In genomic region chr10:16469711-16470110, GRCm38 (mm10) we compare ENCODE assay signal across 18 mouse cellular contexts.
"Had no signal": no experiment of that assay in that cellular context is flagged by ENCODE, and none has a peak within 500 bp of the region (broad histone marks: within the 10 kb centered on the region; RNA-seq: fewer than 3 reads in every experiment).

No protein-coding gene starts in this region.

- H3K4me3 ChIP-seq: midbrain, embryonic 10.5 days; midbrain, embryonic 12.5 days; myocyte; neural tube, embryonic 13.5 days; neural tube, embryonic 15.5 days had no signal

- H3K9me3 ChIP-seq: midbrain, embryonic 10.5 days; midbrain, embryonic 12.5 days; neural tube, embryonic 13.5 days; neural tube, embryonic 15.5 days had no signal

- H3K9ac ChIP-seq: lung, embryonic 14.5 days; midbrain, embryonic 12.5 days; neural tube, embryonic 13.5 days; neural tube, embryonic 15.5 days had no signal

- DNase-seq: lung, adult 18-20 months; lung, embryonic 14.5 days; lung, postnatal 10 days; lung, postnatal 4 days; retina, postnatal 1 day; right cerebral cortex, adult 18-20 months; right cerebral cortex, postnatal 25 days; right cerebral cortex, postnatal 4 days; spleen, adult 18-20 months; thymus, adult 18-20 months; thymus, postnatal 14 days; thymus, postnatal 36 days had no signal

- H3K4me2 ChIP-seq: lung, embryonic 14.5 days; midbrain, embryonic 12.5 days; neural tube, embryonic 13.5 days; neural tube, embryonic 15.5 days had no signal

- H3K4me1 ChIP-seq: midbrain, embryonic 12.5 days; neural tube, embryonic 13.5 days; neural tube, embryonic 15.5 days had no signal

- H3K27ac ChIP-seq: midbrain, embryonic 10.5 days; midbrain, embryonic 12.5 days; neural tube, embryonic 13.5 days; neural tube, embryonic 15.5 days had no signal

- ATAC-seq: midbrain, embryonic 16.5 days had no signal

- H3K27me3 ChIP-seq: midbrain, embryonic 12.5 days; neural tube, embryonic 13.5 days; neural tube, embryonic 15.5 days had no signal

- H3K36me3 ChIP-seq: midbrain, embryonic 10.5 days; midbrain, embryonic 12.5 days; neural tube, embryonic 13.5 days; neural tube, embryonic 15.5 days had no signal
